Mouse (Mus musculus) cerebral cortex, adult 2 months (tissue): ENCODE measurements around the gene Olig1.

ENCODE experiments used
- WGBS: fragments of 180-500 bp; shearing (Covaris S2); methylation state at CpG from one replicate; pipeline ENCODE4 v1.1.7; 2018; 5-methylcytosine and 5-hydroxymethylcytosine counted together

Gene Olig1

DNA sequence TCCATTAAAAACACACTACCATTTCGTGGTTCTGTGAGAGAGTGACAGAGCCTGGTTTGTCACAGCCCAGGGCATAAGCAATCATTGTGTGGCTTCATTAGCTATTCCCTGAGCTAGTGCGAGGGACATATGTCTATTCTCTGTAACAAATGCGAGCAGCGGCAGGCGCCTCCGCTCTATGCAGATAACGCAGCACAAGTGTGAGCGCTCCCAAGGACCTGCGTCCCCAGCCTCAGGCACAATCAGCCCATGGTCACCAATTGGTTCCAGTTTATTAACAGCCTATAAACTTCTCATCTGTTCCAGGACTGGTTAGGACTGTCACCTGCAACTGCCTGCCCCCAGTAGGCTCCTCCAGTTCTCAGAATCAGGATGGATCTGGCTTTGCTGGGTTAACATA is 23.3 kb upstream of the Olig1 start:
- 61% methylated on average over 9 of the region's 9 CpGs for WGBS

GRCm38 (mm10) chr16:91255419-91256164 is 14.0 kb upstream of the Olig1 start:
- WGBS = 26% methylated on average over 19 of the region's 28 CpGs

GRCm38 (mm10) chr16:91258956-91259355 is 10.6 kb upstream of the Olig1 start:
- WGBS = 73% methylated on average over 3 of the region's 3 CpGs

DNA sequence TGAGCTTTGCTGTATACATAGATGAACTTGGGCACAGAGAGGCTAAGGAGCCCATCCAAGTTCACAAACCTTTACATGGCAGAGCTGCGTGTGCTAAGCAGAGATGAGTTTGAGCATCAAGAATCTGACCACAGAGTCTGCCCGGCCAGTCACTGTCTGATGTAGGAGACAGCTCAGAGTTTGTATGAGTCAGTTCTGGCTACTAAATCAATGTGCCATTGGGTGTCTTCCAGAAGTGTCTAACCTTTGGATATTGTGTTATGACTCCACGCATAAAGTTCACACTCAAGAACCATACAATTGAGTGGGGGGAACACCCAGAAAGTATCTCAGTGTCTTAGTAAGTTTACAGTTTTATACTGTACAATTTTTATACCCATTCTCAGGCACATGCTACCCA is 8.7 kb upstream of the Olig1 start:
- WGBS = 84% methylated on average over 3 of the region's 3 CpGs

GRCm38 (mm10) chr16:91262467-91263220 is 6.9 kb upstream of the Olig1 start:
- WGBS = 32% methylated on average over 12 of the region's 12 CpGs

DNA sequence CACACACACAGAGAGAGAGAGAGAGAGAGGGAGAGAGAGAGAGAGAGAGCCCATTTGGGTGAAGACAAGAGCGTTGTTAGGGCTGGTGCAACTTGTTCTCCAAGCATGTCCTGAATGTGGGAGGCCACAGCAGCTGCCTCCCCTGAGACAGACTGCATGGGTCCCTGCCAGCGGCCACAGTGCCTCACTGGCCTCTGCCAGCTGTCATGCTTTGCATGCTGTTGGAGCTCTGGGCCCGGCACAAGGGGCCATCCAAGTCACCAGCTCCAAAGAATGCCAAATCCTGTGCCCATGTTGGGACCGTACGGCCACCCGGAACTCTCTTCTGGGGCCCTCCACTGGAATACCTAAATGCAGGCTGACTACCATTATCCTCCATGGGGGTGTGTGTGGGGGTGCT is 3.6 kb upstream of the Olig1 start:
- WGBS = 53% methylated on average over 6 of the region's 6 CpGs

GRCm38 (mm10) chr16:91268724-91269452 is 684 bp upstream of the Olig1 start:
- 13% methylated on average over 13 of the region's 13 CpGs for WGBS

GRCm38 (mm10) chr16:91270212-91270971 is 820 bp downstream of the Olig1 start:
- under 1% methylated on average over 61 of the region's 63 CpGs for WGBS

GRCm38 (mm10) chr16:91270982-91271549 is 1.5 kb downstream of the Olig1 start:
- WGBS = 4% methylated on average over 29 of the region's 29 CpGs

DNA sequence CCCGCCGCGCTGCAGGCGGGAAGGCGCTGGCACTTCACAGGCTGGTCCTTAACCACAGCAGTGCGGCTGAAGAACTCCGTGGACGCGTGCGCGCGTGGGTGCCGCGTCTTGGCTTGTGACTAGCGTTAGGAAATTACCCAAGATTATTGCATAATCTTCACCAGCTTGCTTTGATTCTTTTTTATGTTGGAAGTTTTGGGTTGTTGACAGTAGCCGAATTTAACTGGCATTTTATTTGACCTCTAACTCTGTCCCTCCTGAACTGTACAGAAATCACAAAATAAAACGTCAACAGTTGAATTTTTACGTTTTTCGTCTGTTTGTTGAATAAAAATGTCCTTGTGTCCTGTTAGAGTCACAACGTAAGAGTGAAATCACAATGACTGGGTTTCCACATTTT is 2.1 kb downstream of the Olig1 start:
- WGBS = 3% methylated on average over 20 of the region's 20 CpGs

DNA sequence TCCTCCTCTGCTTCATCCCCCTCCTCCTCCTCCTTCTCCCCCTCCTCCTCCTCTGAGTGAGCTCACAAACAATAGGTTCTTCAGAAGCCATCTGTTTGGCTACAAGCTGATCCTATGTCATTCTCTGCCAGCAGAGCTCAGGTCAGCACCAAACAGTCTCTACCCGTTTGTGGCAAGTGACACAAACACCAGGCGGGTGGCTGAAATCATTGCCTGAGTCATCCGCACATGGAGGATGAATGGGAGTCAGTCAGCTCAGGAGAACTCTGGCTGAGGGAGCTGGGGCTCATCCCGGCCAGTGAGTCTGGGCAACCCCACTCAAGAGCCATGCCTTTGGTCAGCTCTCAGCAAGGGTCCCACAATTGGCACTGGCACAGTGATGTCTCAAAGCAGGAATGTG is 10.9 kb downstream of the Olig1 start:
- WGBS = 61% methylated on average over 4 of the region's 4 CpGs

- WGBS = 74% methylated on average over 7 of the region's 7 CpGs
Observed at GRCm38 (mm10) chr16:91292080-91292479, 22.5 kb downstream of the Olig1 start.

DNA sequence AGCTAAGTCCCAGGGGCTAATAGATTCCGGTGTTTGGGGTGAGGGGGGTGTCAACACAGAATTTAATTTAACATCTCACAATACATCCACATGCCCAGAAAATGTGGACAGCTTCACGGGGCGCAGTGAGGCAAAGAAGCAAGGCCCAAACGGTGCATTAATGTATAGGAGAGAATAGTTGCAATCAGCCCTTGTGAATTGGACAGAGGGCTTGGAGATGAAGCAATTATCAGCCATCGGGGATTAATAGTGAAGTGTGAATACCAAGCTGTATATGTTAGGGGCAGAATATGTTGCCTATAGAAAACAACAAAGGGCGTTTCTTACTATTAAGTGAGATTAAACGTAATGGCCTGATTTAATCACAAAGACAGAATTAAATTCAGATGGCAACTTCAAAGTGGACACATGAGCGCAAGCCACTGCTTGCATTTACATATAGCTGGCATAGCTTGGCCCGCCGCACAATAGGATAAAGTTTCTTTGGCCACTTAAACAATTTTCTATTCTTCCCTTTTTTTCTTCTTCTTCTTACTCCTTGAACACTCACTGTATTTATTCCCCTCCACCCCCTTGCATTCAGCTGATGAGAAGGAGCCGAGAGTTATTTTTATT is 23.3 kb downstream of the Olig1 start:
- 82% methylated on average over 11 of the region's 11 CpGs for WGBS

GRCm38 (mm10) chr16:91297726-91298125 is 28.2 kb downstream of the Olig1 start:
- WGBS = 63% methylated on average over 4 of the region's 4 CpGs

DNA sequence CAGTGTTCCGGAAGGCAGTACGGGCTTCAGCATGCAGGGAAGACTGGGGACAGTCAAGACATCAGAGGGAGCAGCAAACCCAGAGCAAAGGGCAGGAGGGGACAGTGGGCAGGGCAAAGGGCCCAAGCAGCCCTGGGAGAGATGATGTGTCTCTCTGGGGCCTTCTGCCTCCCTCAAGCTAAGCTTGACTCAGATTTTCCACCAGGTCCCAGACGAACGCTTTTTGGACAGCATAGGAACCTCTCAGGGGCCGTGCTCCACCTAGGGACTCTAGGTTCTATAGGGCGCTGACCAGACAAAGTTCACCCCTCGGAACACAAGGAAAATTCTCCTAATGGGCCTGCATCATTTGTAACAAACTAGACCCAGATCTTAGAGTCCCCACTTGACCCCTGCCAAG is 29.8 kb downstream of the Olig1 start:
- WGBS = 97% methylated on average over 7 of the region's 7 CpGs

- 26% methylated on average over 16 of the region's 16 CpGs for WGBS
Observed at GRCm38 (mm10) chr16:91300641-91301441, 31.3 kb downstream of the Olig1 start.

DNA sequence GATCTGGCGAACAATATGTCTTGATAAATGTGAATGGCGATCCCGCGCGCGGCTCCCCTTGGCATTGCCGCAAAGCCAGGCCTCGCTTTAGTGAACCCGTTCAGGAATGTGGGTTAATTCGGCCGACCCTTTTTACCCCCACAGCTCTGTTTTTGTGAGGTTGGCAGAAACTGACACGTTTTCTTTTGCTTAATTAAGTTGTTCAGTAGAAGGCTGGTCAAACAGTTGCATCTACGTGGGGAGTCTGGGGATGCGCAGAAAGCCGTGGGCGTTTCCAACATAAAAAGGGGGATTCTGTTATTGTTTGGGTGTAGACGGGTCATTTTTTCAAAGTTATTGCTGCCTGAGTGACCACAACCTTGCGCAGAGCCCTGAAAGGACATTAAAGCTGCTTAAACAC is 31.9 kb downstream of the Olig1 start:
- 25% methylated on average over 18 of the region's 18 CpGs for WGBS

DNA sequence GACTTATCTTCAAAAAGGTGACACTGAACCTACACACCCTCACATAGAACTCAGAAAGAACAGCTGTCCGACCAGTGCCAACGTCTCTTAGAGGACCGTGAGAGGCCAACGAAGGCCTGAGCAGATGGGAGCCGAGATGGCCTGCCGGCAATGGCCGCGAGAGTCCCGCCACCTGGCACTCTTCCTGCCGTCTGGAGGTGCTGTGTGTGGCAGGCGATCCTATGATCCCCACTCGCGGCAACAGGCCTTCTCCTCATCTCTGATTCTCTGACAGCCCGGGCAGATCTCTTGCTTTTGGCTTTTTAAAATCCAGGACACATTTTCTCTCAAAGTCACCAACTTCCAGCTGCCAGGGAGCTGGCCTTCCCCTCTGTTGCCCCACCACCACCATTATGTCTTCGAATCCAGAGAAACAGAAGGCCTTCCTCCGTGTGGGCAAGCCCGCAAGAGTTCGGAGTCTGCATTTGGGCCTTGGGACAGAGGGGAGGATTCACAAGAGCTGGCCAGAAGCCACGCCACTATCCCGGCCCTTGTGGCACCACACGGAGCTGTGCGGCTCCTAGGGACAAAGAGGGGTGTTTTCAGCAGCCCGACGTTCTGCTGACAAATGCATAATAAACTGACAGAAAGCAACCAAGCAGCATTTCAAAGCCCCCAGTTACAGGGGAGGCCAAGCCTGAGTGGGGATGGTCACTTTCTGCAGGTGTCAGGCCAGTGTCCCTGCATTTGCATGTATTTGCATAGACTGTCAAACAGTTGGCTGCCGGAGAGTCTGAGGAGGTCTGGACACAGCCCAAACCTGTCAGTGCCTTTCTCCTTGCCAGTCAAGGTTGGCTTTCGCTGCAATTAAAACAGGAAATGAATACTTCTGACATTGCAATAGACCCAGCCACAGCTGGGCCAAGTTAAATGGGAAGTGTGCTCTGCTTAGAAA is 34.5 kb downstream of the Olig1 start:
- WGBS = 51% methylated on average over 26 of the region's 26 CpGs

GRCm38 (mm10) chr16:91305512-91306111 is 36.0 kb downstream of the Olig1 start:
- 63% methylated on average over 16 of the region's 16 CpGs for WGBS
